Mouse (Mus musculus): ENCODE measurements at regions not wholly inside any gene's neighbourhood (a gene's known extent, or its start where the extent isn't known, plus 50 kb on each side); places are given as distances from the start of the nearest gene placed in this dataset.

GRCm38 (mm10) chr8:12151679-12152078 is 126.9 kb upstream of the A230072I06Rik start:
- no peak for DNase-seq

DNA sequence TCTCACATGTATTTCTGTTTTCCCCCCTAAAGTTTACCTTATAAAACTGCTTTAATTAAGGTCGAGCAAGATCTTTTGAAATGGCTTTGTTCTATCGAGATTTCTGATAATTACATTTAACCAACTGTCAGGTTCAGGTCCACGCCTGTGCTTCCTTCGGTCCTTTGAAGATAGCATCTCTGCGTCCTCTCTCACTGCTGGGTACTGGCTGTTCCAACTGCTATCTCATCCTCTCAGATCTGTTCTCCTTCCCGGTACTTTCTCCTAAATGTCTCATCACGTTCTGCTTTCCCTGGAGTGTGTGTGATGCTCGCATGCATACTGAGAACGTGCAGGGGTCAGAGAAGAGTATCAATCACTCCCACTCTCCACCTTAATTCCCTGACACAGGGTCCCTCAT is 125.8 kb upstream of the A230072I06Rik start:
- DNase-seq, result no peak

DNA sequence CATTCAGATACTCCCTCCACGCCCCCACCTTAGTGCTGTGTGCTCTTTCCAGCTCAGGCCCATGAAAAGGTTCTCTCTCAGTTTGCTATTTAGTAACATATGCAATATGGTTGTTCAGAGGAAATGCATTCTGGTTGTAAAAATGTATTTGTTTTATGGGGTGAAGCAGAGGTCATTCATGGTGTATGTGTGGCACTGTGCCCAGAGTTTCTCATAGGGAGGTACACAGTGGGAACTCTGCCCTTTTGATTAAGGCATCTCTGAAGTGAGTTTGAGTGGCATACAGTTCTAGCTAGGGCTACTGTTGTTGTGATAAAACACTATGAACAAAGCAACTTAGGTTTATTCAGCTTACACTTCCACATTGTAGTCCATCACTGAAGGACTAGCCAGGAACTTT is 121.7 kb upstream of the A230072I06Rik start:
- no peak for DNase-seq

DNA sequence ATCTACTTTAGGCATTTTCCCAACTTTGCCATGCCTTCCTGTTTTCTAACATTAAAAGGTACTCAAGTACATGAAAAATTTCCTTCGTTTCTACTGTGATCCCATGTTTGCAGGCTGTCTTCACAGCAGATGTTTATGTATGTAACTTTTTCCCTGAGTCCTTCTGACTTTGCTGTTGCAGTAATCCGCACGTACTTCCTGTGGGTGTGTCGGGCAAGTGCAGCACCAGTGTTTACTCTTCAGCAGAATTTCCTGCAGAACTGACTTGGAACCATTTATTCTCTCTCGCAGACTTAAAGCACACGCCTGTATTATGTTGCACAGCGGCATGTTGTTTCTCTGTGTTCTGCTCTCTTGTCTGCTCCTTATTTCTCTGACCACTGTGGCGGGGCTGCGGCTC is 120.4 kb upstream of the A230072I06Rik start:
- DNase-seq, result no peak

DNA sequence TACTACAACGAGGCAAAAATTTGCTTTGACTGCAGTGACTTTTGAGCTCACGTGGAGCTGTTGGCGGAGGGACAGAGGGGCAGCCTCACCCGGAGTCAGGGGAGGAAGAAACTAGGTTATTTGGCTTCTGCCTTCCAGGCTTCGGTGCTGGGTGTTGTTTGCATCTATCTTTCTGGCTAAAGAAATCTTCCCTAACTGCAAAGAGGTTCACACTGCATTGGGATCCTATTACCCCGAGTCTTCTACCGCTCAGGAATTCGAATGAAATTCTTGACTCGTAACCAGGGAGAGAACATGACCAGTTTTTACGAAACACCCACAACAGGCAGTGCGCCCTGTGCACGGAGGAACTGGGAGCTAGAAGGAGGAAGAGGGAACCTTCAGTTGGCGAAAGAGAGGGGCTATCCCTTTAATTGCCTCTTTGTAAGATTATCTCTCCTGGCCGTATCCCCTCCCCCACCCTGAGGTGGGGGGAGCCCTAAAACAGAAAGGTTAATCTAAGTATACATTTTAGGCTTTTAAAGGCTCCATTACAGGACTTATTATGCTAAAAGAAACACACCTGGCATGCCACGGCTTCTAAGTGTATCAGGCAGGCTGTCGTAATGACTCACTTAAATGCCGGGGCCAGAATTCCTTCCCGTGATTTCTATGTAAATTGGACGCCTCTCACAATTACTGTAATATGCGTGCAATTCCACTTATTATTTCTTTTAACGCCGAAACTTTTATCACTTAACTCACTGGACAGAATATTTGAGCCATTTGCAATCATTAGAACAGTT is 115.5 kb upstream of the A230072I06Rik start:
- DNase-seq, result no peak

DNA sequence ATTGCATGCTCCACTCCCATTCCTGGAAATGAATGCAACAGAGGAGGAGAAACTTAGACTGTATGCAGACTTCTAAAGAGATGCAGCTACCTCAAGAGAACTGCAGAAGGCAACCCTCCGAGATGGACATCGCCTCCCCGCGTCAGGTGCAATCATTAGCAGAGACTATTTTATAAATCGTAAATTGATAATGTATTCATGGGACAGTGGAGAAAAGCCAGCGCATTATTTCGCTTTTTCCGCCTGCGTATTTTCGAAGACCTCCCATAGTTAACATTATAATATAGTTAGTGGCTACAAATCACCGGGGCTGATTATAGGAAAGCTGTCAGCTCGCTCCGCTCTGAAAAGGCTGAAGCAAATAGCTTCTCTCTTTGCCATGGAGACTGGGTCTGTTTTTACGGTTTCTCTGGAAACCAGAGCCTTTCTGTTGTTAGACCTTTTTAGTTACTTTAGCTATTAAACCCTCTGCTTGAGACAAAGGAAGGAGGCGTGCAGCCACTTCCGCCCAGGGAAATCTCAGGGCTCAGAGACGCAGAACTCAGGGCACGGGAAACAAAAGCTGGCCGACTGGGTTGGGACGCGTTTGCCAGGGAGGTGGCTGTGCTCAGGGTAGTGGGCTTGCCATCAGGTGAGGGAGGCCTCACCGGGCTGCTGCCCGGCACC is 113.0 kb upstream of the A230072I06Rik start:
- DNase-seq, result peak; percentile 31

GRCm38 (mm10) chr8:12171788-12172187 is 106.8 kb upstream of the A230072I06Rik start:
- DNase-seq, result no peak

- no peak for DNase-seq
Observed at GRCm38 (mm10) chr8:12175496-12175895, 103.1 kb upstream of the A230072I06Rik start.

DNA sequence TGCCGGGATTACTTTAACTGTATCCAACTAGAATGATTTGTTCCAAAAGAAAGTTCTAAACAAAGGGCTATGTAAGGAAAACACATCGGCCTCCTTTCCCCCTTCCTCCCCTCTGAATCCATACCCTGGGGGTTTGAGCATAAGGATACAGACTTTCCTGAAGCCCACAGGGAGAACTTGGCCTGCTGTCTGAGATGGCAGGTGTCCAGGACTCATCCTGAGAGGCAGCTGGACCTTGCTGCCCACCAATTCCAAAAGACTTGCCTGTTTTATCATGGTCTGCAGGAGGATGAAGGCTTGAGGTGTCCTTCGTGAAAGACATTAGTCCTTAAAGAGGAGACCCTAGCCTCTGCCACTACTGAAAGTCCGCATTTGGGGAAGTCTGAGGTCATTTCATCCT is 94.0 kb upstream of the A230072I06Rik start:
- no peak for DNase-seq

DNA sequence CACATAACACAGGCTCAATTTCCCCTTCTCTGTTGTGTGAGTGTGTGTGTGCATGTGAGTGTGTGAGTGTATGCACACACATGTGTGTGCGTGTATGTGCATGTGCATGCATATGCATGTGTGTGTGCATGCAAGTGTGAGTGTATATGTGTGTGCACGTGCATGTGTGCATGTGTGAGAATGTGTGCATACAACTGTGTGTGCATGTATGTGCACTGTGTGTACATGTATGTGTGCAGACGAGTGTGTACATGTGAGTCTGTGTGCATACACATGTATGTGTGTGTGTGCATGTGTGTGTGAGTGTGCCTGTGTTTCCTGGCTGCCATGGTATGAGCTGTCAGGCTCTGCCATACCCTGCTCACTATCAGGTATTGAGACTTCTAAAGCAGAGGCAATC is 91.3 kb upstream of the A230072I06Rik start:
- DNase-seq, result no peak

DNA sequence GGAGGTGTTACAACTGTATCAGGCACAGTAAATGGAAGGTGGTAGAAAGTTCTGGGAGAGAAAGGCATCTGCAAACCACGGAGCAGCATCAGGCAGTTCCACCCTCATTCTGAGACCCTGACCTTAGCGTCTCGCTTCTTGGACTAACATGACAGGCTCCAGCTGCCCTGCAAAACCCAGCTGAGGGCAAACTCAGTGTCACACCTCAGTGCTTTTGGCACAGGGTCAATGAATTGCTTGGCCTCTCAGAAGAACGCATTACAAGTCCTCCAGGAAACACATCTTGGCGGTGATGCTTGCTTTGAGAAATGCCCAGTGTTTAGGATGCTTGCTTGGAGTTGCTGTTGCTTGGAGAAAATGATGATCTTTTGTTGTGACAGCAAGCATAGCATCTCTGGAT is 90.2 kb upstream of the A230072I06Rik start:
- no peak for DNase-seq

DNA sequence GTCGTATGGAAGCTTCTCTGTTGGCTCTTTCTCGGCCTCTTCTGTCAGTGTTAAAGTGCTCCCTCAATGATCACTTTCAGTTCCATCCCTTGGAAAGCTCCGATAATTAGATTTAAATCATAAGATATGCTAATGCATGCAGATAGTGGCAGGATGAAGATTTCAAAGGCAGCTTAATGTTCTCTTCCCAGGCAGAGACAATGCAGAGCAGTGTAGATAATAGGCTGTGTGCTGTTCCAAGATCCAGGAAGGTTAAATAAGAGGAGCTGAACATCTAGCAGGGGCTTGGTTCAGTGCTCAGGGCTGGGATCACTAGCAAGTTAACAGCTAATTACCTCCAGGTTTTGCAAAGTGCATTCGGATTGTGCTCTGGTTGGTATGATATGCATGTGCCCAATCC is 89.7 kb upstream of the A230072I06Rik start:
- no peak for DNase-seq

- DNase-seq, result no peak
Observed at GRCm38 (mm10) chr8:12192006-12192405, 86.6 kb upstream of the A230072I06Rik start.

DNA sequence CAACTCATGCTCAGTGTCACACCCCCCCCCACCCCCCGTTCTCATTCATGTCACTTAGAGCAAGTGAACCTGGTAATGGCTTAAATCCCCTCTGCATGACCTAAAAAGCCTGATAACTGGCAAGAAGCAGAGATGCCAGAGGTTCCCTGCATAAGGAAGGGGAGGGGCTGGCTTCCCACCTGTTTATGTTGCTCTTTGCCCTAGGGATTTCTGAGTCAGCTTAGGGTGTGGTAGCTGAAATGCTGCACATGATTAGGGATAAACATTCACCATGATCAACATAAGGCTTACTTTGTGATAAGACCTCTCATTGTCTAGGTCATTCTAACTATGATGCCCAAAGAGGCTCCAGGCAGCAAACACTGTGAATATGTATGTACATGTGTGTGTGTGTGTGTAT is 72.7 kb upstream of the A230072I06Rik start:
- DNase-seq, result no peak

- DNase-seq, result no peak
Observed at GRCm38 (mm10) chr8:12207412-12207811, 71.2 kb upstream of the A230072I06Rik start.

DNA sequence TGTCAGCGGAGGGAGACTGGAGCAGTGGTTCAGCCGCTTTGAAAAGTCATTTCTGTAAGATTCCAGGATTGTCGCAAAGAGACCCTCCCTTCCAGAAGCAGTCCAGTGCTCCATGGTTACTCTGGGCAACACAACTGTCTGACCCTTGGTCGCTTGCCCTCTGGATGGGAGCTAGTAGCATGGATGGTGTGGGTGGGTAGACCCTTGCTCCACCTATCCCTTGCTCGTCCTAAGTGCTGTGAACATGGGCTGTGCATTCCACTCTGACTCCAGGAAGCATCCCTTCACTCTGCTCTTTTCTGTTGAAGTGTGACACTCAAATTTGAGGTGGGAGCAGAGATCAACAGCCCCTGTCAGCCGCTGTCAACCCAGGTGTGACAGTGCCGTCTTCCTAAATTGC is 64.8 kb upstream of the A230072I06Rik start:
- DNase-seq, result no peak

GRCm38 (mm10) chr8:12214205-12215019 is 64.2 kb upstream of the A230072I06Rik start:
- no peak for DNase-seq

DNA sequence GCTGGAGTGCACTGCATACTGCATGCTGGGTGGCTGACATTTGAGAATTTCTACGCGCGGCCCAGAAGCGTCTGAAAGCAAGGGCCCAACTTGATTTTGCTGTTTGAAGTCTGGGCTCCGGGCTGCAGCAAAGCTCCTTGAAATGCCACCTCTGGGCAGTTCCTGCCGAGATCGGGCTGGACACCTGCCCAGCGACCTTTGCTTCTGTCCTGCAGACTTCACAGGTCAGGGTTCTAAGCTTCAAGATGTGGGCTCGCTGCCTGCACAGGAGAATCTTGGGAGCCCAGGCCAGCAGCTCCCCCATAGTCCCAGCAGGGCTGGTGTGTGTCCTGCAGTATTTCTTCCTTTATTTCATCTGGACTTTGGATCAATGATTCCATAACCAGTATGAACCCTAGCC is 57.1 kb upstream of the A230072I06Rik start:
- DNase-seq, result no peak

DNA sequence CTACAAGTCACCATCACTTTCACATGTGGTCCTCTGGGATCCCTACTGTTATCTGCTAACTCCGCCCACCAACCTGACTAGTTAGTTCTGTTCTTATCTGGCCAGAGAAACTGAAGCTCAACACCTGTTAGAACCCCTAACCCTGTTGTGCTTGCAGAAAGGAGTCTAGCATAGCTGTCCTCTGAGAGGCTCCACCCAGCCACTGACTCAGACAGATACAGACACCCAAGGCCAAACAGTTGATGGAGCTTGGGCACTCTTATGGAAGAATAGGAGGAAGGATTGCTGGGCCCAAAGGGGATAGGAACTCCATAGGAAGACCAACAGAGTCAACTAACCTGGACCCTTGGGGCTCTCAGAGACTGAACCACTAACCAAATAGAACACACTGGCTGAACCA is 55.2 kb upstream of the A230072I06Rik start:
- no peak for DNase-seq
